Mouse (Mus musculus) gastrocnemius, postnatal 4 days (tissue): ENCODE results near the gene Exoc3. TPM values are rescaled to one million over a fixed set of nuclear protein-coding genes. Genes with fewer than 3 reads are reported as not detected.

ENCODE experiments used
- DNase-seq, 2 experiments: peaks; one replicate each; pipeline ENCODE4 v3.0.0; 2021 to 2022; ENCODE audit warnings: low spot score in 2 of 2, mixed read lengths in 2 of 2
- long read RNA-seq, 2 experiments: library from polyadenylated mRNA; stranded (forward); transcript quantifications; one replicate each; pipeline ENCODE4 v2.0.0; 2021
- total RNA-seq, 2 experiments: library from RNA; stranded (reverse); gene quantifications; 2 replicates each; pipeline ENCODE4 v1.2.3; 2021

The Exoc3 gene
- 10 to 100 TPM; 39.0 to 43.5 TPM for total RNA-seq
- long read RNA-seq, experiment 1, full-length matches to known transcripts = 41 of 74 reads
- long read RNA-seq, experiment 1, partial matches to known transcripts = 9 of 74 reads
- long read RNA-seq, experiment 1, other reads (novel, unspliced or antisense) = 24 of 74 reads
- long read RNA-seq, experiment 2, full-length matches to known transcripts = 41 of 60 reads
- long read RNA-seq, experiment 2, partial matches to known transcripts = 3 of 60 reads
- long read RNA-seq, experiment 2, other reads (novel, unspliced or antisense) = 16 of 60 reads

GRCm38 (mm10) chr13:74208317-74208985 lies at the start of gene Exoc3:
TSS of gene Exoc3 (minus strand) at chr13:74208732.
- DNase-seq = peak; percentile 86 to 89

- no peak for DNase-seq
Observed at GRCm38 (mm10) chr13:74246494-74246893, 38.0 kb upstream of the Exoc3 start.

GRCm38 (mm10) chr13:74245899-74246231 lies 37.3 kb upstream of the Exoc3 start:
- no peak for DNase-seq

- peak; percentile 30 to 70 for DNase-seq
Observed at GRCm38 (mm10) chr13:74245214-74245898, 36.8 kb upstream of the Exoc3 start.

GRCm38 (mm10) chr13:74237574-74237973 lies 29.0 kb upstream of the Exoc3 start:
- no peak for DNase-seq

- no peak for DNase-seq
Observed at GRCm38 (mm10) chr13:74220659-74221058, 12.1 kb upstream of the Exoc3 start.

- no peak for DNase-seq
Observed at GRCm38 (mm10) chr13:74218441-74218840, 9.9 kb upstream of the Exoc3 start.

GRCm38 (mm10) chr13:74208986-74209345 lies 434 bp upstream of the Exoc3 start:
- peak in 1 of 2 experiments; percentile 12 for DNase-seq

- DNase-seq = no peak
Observed at GRCm38 (mm10) chr13:74196451-74196850, 12.1 kb downstream of the Exoc3 start.

GRCm38 (mm10) chr13:74192613-74193012 lies 15.9 kb downstream of the Exoc3 start:
- no peak for DNase-seq

GRCm38 (mm10) chr13:74183011-74183695 lies 25.4 kb downstream of the Exoc3 start:
- DNase-seq = no peak

GRCm38 (mm10) chr13:74172036-74172435 lies 36.5 kb downstream of the Exoc3 start:
- DNase-seq = no peak

- DNase-seq = no peak
Observed at GRCm38 (mm10) chr13:74169446-74170164, 38.9 kb downstream of the Exoc3 start.

GRCm38 (mm10) chr13:74167492-74167891 lies 41.0 kb downstream of the Exoc3 start:
- no peak for DNase-seq

- DNase-seq = no peak
Observed at GRCm38 (mm10) chr13:74167057-74167413, 41.5 kb downstream of the Exoc3 start.

- DNase-seq = peak; percentile 31 to 52
Observed at GRCm38 (mm10) chr13:74166348-74167056, 42.0 kb downstream of the Exoc3 start.

- no peak for DNase-seq
Observed at GRCm38 (mm10) chr13:74147327-74147726, 61.2 kb downstream of the Exoc3 start.

- no peak for DNase-seq
Observed at GRCm38 (mm10) chr13:74145983-74146622, 62.4 kb downstream of the Exoc3 start.

- no peak for DNase-seq
Observed at GRCm38 (mm10) chr13:74144120-74144884, 64.2 kb downstream of the Exoc3 start.
